Mouse (Mus musculus) embryonic fibroblast, embryonic 13.5 days (primary cell): ENCODE data around the gene Mcpt2. TPM values are rescaled to one million over a fixed set of nuclear protein-coding genes. Genes with fewer than 3 reads are reported as not detected.
"Not testable (repeated sequence)": the region's sequence is repeated elsewhere in the genome, so short reads cannot be mapped to it uniquely, and the experiment has no call there.

ENCODE experiments used
- H3K27ac ChIP-seq: 2 replicates; pipeline ENCODE4 v1.5.1; 2012; ENCODE audit warnings: low read length, control low read depth, inconsistent platforms; ENCODE audit not compliant: insufficient read depth
- H3K4me1 ChIP-seq: 2 replicates; pipeline ENCODE4 v1.6.1; 2011; ENCODE audit warnings: low read length; ENCODE audit not compliant: control insufficient read depth, insufficient read depth
- H3K4me3 ChIP-seq: 2 replicates; pipeline ENCODE4 v1.5.1; 2011; ENCODE audit warnings: mild to moderate bottlenecking, control low read depth, low read length; ENCODE audit not compliant: insufficient read depth
- CTCF ChIP-seq: IDR thresholded peaks from 2 replicates; pipeline ENCODE4 v1.5.1; 2011; ENCODE audit warnings: mild to moderate bottlenecking, control low read depth, low read length, moderate library complexity, borderline replicate concordance; ENCODE audit not compliant: insufficient read depth
- POLR2A ChIP-seq: IDR thresholded peaks from 2 replicates; pipeline ENCODE4 v1.6.1; 2011; ENCODE audit warnings: low read depth, mild to moderate bottlenecking, control low read depth, low read length, moderate library complexity
- polyA plus RNA-seq: library from polyadenylated mRNA; stranded (reverse); fragments of >200 nt; gene quantifications from 2 replicates; pipeline ENCODE4 v1.2.4, GENCODE M21; 2011; ENCODE audit warnings: low read depth; ENCODE audit not compliant: missing spikeins, insufficient read length

The Mcpt2 gene
- polyA plus RNA-seq: not detected in 2 replicates

DNA sequence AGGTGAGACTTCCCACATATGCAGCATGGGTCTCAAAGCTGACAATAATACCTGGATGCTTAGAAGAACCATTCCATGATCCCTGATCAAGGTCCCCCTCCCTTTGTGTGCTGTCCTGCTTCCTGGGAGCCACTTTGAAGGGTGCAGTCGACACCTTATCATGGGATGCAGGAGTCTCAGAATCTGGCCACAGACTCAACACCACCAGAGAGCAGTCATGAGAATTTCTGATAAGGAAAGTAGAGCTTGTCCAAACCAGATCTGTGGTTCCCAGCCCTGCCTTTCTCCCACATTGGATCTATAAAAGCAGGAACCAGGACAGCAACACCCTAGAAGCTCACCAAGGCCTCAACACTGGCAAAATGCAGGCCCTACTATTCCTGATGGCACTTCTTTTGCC is at the start of gene Mcpt2:
TSS of gene Mcpt2 (plus strand) at position 250 of the 400 bp plus-strand sequence.
- H3K27ac ChIP-seq, H3K4me1 ChIP-seq, H3K4me3 ChIP-seq: not testable (repeated sequence)

DNA sequence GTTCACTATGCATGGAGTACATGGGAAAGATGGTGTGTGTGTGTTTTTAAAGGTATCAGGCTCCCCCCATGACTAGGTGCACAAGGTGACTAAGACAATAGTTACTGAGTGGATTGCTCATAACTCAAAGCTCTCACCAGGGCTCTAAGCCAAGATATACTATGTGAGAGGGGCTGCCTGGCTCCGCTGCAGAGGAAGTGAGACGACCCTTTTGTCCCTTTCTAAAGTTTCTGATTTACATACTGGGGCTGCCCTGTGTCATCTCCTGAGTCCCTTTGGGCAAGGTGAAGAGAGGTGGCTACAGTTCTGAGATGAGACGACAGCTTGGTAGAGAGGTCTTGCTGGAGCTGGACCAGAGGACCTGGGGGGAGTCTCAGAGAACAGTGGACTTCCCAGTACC is 28.7 kb upstream of the Mcpt2 start:
- H3K4me3 ChIP-seq: no peak overlapping the region
- TF ChIP-seq POLR2A: no peak
- no peak for TF ChIP-seq CTCF
- H3K4me1 ChIP-seq: no peaks in the 10 kb centered on the region; the same call in 1 of the 2 replicates
- H3K27ac ChIP-seq: no peak overlapping the region

DNA sequence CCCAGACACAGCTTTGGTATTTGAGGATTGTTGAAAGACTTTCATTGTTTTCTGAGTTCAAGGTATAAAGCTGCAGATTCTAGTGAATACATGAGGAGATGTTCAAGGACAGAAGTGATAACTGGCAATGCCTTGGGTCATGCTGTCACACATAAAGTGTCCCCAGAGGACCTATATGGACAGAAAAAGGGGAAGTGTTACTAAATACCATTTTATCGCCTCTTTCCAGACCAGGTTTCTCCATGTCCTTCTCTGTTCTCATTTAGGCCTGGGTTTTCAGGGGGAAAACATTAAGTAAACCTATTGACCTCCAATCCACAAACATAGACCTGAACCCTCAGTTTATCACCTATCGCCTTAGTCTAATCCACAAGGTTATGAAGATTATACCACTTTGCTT is 27.9 kb upstream of the Mcpt2 start:
- Histone ChIP-seq H3K4me1 (no peaks in the 10 kb centered on the region; the same call in 1 of the 2 replicates), H3K27ac (no peak overlapping the region), H3K4me3 (no peak overlapping the region)
- TF ChIP-seq POLR2A: no peak
- TF ChIP-seq CTCF: no peak

DNA sequence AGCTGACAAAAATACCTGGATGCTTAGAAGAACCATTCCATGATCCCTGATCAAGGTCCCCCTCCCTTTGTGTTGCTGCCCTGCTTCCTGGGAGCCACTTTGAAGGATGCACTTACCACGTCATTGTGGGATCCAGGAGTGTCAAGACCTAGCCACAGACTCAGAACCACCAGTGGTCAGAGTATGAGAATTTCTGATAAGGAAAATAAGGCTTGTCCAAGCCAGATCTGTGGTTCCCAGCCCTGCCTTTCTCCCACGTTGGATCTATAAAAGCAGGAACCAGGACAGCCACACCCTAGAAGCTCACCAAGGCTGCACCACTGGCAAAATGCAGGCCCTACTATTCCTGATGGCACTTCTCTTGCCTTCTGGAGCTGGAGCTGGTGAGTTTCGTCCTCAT is 24.2 kb upstream of the Mcpt2 start, which contains the start of gene Mcpt1:
TSS of gene Mcpt1 (plus strand) at position 301 of the 400 bp plus-strand sequence.
- not testable (repeated sequence) for H3K4me3 ChIP-seq, H3K27ac ChIP-seq, H3K4me1 ChIP-seq

DNA sequence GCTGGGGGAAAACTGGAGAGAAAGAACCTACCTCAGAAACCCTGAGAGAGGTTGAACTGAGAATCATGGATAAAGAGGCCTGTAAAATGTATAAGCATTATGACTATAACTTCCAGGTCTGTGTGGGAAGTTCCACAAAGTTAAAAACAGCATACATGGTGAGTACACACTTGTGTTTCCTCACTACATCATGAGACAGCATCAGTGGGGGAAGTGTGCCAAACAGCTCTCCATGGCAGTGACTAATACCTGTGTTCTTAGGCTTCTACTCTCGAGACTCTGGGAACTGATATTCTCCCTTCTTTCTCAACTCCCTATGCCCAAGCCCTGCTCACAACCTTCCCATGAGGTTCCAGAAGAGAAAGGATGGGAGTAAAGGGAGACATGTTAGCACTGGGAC is 22.4 kb upstream of the Mcpt2 start:
- H3K4me3 ChIP-seq: no peak overlapping the region
- H3K4me1 ChIP-seq: no peaks in the 10 kb centered on the region
- no peak for TF ChIP-seq CTCF
- no peak overlapping the region for H3K27ac ChIP-seq

DNA sequence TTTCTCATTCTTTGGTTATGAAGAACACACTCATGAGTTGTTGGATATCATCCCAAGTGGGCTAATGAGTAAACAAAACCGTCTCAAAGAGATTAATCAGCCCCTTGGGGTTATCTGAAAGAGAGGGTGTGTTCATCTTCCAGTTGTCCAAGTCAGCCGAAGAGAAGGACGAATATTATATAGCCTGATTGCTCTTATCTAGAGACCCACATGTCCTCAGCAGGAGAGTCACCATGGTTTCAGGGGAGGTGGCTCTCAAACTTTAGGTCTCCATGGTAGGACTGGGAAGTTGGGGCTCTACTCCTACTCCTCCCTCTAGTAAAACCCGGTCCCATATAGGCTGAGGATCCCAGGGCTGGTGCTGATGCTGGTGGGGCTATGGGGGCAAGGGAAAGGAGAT is 20.5 kb upstream of the Mcpt2 start:
- H3K4me3 ChIP-seq, H3K4me1 ChIP-seq, H3K27ac ChIP-seq: not testable (repeated sequence)

DNA sequence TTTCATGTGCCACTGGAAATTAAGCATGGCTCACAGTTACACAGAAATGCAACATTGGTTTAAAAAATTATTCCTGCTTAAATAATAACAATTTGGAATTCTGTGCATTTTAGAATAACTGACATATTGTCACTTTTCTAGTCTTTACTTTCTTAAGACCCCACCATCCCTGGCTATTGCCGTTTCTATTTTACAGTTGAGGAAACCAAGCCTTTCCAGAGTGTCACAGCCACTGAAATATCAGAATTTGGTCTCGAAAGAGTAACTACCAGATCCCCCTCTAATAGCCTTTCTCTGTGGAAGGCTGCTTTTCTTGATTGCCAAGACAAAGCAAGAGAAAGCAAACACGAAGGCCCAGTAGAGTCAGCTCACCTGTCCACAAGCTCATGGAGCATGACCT is 11.4 kb upstream of the Mcpt2 start, which contains the start of gene Mcpt9:
TSS of gene Mcpt9 (minus strand) at position 101 of the 400 bp plus-strand sequence.
- not testable (repeated sequence) for H3K4me3 ChIP-seq, H3K4me1 ChIP-seq
- peak within 1 kb of the TSS; percentile 52; the same call in 1 of the 2 replicates for H3K27ac ChIP-seq

DNA sequence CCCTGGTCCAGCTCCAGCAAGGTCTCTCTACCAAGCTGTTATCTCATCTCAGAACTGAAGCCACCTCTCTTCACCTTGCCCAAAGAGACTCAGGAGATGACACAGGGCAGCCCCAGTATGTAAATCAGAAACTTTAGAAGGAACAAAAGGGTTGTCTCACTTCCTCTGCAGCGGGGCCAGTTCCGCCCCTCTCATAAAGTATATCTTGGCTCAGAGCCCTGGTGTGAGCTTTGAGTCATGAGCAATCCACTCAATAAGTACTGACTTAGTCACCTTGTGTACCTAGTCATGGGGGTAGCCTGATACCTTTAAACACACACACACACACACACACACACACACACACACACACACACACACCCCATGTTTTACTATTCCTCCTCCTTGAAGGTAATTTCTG is 7.4 kb upstream of the Mcpt2 start:
- no peaks in the 10 kb centered on the region for H3K4me1 ChIP-seq
- TF ChIP-seq POLR2A (no peak), CTCF (no peak)
- H3K27ac ChIP-seq: 0 out of 2 replicates have a peak overlapping the region, but pooled peaks have one; percentile 14
- H3K4me3 ChIP-seq: no peak overlapping the region

DNA sequence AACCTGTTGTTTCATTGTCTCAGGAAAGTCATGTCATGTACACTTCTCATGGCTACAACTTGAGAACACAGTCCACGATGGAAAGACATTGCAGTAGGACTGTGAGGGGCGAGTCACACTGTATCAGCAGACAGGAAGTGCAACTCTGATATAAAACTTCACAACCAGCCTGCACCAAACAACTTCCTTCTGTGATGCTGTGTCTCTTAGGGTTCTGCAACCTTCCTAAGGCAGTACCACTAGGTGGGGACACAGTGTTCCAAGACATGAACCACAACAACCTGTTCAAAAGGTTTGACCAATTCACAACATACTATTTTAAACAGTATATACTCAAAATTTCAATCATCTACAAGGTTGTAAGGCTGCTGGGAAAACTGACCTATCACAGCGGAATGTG is 13.6 kb downstream of the Mcpt2 start:
- no peak overlapping the region for H3K4me3 ChIP-seq
- no peak overlapping the region for H3K27ac ChIP-seq
- TF ChIP-seq POLR2A (no peak), CTCF (no peak)

DNA sequence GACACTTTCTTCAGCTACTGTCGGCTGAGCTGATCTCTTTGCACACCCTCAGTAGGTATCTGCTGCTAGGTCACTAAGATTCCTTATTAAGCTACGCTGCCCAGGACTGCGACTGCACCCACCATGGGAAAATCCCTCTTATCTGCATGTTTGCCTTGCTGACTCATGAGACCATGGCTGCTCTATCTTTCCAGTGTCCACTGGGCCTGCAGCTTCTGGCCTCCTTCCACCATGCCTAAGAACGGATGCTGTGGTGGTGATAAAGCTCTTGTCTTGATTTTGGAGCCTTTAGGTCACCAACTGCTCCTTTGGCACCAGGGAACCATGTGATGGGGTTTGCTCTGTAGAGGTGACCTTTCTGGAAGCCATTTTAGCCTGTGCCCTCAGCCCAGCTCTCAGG is 15.9 kb downstream of the Mcpt2 start:
- no peaks in the 10 kb centered on the region for H3K4me1 ChIP-seq
- no peak overlapping the region for H3K27ac ChIP-seq
- no peak for TF ChIP-seq POLR2A
- TF ChIP-seq CTCF: no peak
- H3K4me3 ChIP-seq: no peak overlapping the region

More for the DNA sequence above, 13.6 kb downstream of the Mcpt2 start:
- no peaks in the 10 kb centered on the region for H3K4me1 ChIP-seq

DNA sequence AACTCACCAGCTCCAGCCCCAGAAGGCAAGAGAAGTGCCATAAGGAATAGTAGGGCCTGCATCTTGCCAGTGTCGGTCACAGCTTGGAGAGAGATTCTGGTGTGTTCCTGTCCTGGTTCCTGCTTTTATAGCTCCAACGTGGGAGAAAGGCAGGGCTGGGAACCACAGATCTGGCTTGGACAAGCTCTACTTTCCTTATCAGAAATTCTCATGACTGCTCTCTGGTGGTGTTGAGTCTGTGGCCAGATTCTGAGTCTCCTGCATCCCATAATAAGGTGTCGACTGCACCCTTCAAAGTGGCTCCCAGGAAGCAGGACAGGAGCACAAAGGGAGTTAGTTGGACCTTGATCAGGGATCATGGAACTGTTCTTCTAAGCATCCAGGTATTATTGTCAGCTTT is 20.4 kb downstream of the Mcpt2 start, which contains the start of gene Mcpt4:
TSS of gene Mcpt4 (minus strand) at position 101 of the 400 bp plus-strand sequence.
- H3K4me1 ChIP-seq, H3K27ac ChIP-seq, H3K4me3 ChIP-seq: not testable (repeated sequence)

DNA sequence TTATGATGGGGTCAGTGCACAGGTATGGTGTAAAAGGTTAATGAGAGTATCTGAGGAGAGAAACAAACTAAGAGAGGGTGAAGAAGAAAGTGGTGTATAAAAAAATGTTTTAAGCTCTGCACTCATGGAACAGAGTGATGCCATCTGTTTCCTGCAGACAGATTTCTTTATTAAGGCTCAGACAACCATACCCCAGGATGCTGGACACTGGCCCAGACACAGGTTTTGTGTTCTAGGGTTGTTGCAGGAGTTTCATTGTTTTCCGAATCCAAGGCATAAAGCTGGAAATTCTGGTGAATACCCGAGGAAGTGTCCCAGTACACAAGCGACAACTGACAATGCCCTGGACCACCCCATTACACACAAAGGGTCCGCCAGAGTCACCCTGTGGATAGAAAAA is 40.2 kb downstream of the Mcpt2 start:
- TF ChIP-seq POLR2A (no peak), CTCF (no peak)
- no peak overlapping the region for H3K4me3 ChIP-seq
- H3K4me1 ChIP-seq: peaks cover 8% of the 10 kb centered on the region; the same call in 1 of the 2 replicates
- no peak overlapping the region for H3K27ac ChIP-seq
